Mouse (Mus musculus) limb, embryonic 14.5 days (tissue): ENCODE measurements around the gene Vps41. TPM values are rescaled to one million over a fixed set of nuclear protein-coding genes. Genes with fewer than 3 reads are reported as not detected.
A peak's percentile ranks its signal among the peaks of the same experiment; 100 is the strongest.

Experiments used
- ATAC-seq: fragments of 200-750 bp; cut with Nextera tagmentation; 2 replicates; pipeline ENCODE4 v1.8.0; 2017; ENCODE audit warnings: low read depth, moderate number of reproducible peaks, moderate TSS enrichment; ENCODE audit not compliant: low FRiP score
- DNase-seq: peaks from one replicate; pipeline ENCODE4 v3.0.0-alpha.2; 2015; ENCODE audit warnings: low spot score
- H3K27ac ChIP-seq: fragments of 300-500 bp; sonication (generic); replicated peaks from 2 replicates; pipeline ENCODE4 v1.5.1; 2014; ENCODE audit warnings: low read depth, mild to moderate bottlenecking, low read length, moderate library complexity, mixed read lengths
- H3K27me3 ChIP-seq: fragments of 300-500 bp; sonication (generic); 2 replicates; pipeline ENCODE4 v1.6.1; 2014; ENCODE audit warnings: low read length, mixed read lengths; ENCODE audit not compliant: control insufficient read depth, insufficient read depth
- H3K36me3 ChIP-seq: fragments of 300-500 bp; sonication (generic); 2 replicates; pipeline ENCODE4 v1.6.1; 2014; ENCODE audit warnings: mild to moderate bottlenecking, low read length, moderate library complexity, mixed read lengths; ENCODE audit not compliant: control insufficient read depth, insufficient read depth
- H3K4me1 ChIP-seq: fragments of 300-500 bp; sonication (generic); 2 replicates; pipeline ENCODE4 v1.6.1; 2014; ENCODE audit warnings: antibody characterized with exemption, low read length, mixed read lengths; ENCODE audit not compliant: control insufficient read depth, insufficient read depth
- H3K4me2 ChIP-seq: fragments of 300-500 bp; sonication (generic); replicated peaks from 2 replicates; pipeline ENCODE4 v1.6.1; 2014; ENCODE audit warnings: low read depth, mild to moderate bottlenecking, low read length, moderate library complexity; ENCODE audit not compliant: severe bottlenecking
- H3K4me3 ChIP-seq: fragments of 300-500 bp; sonication (generic); replicated peaks from 2 replicates; pipeline ENCODE4 v1.5.1; 2014; ENCODE audit warnings: low read length
- H3K9ac ChIP-seq: fragments of 300-500 bp; sonication (generic); 2 replicates; pipeline ENCODE4 v1.6.1; 2014; ENCODE audit warnings: mild to moderate bottlenecking, low read depth, low read length, moderate library complexity; ENCODE audit not compliant: severe bottlenecking
- H3K9me3 ChIP-seq: fragments of 300-500 bp; sonication (generic); 2 replicates; pipeline ENCODE4 v1.6.1; 2016; ENCODE audit warnings: low read length; ENCODE audit not compliant: control insufficient read depth
- POLR2A ChIP-seq: fragments of 200-500 bp; IDR thresholded peaks from 2 replicates; pipeline ENCODE4 v1.8.0; 2012; ENCODE audit warnings: inconsistent platforms, mild to moderate bottlenecking, moderate library complexity, borderline replicate concordance; ENCODE audit not compliant: insufficient read depth, insufficient read length; ENCODE audit errors: extremely low read depth
- WGBS: fragments of 180-500 bp; shearing (Covaris S2); extraction: QIAGEN DNeasy Blood & Tissue Kit; methylation state at CpG from one replicate; pipeline ENCODE4 v1.1.7; 2014; 5-methylcytosine and 5-hydroxymethylcytosine counted together
- polyA plus RNA-seq, 2 experiments: library from polyadenylated mRNA; depleted of rRNA in 1 of 2; stranded (reverse) in 1 of 2; unstranded in 1 of 2; fragments of >200 nt; fragmentation: Nextera tagmentation in 1 of 2; extraction: Ambion mirVana in 1 of 2; gene quantifications; 2 replicates each; pipeline versions ENCODE4 v1.2.1 to v1.2.3; 2012 to 2014

Gene Vps41
- polyA plus RNA-seq, 2 experiments = 39.8 to 68.5 TPM

DNA sequence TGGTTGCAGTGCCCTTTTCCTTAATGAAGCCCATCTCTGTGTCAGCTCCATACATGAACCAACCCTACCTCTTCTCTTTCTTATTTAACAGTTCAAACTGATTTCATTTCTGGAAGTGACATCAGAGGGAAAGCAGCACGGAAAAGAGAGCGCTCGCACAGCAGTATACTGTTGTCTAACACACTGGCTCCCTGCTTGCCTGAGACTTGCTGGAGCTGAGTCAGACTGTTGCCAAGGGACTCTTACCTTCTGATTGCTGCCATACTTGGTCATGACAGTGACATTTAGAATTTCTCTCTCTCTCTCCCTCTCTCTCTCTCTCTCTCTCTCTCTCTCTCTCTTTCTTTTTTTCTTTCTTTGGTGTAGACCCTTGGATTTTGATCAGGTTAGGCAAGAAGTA, 142.3 kb downstream of the Vps41 start:
- 94% methylated on average over 3 of the region's 3 CpGs for WGBS
- Histone ChIP-seq H3K4me2 (no peak overlapping the region), H3K9ac (no peak overlapping the region), H3K27ac (no peak overlapping the region), H3K9me3 (no peaks in the 10 kb centered on the region), H3K36me3 (peaks cover 11% of the 10 kb centered on the region), H3K4me3 (no peak overlapping the region), H3K4me1 (no peaks in the 10 kb centered on the region), H3K27me3 (no peaks in the 10 kb centered on the region)
- DNase-seq = no peak
- ATAC-seq = no peak
- no peak for TF ChIP-seq POLR2A

DNA sequence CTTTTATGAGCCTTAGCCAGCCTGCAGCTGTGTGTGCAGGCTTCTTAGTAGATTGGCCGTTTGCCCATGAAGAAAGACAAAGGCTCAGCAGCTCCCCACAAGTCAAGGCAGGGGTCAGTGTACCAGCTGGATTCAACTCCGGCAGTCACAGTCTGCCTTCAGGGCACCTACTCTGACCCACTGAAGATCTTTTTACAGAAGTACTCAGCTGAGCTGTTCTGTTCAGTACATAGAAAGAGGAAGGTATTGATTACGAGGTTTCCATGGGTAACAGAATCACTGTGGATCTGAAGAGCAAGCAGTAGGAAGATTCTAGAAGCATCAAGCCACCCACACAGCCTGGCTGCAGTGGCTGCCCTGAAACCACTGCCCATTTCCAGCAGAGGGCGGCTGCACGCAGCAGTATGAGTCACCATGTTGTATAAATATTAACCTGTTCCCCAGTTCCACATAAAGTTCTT, 151.0 kb downstream of the Vps41 start:
- Histone ChIP-seq H3K27me3 (no peaks in the 10 kb centered on the region), H3K36me3 (peaks cover 13% of the 10 kb centered on the region), H3K4me1 (0 out of 2 replicates have a peak, but pooled peaks cover 8% of the 10 kb centered on the region), H3K9ac (no peak overlapping the region), H3K27ac (0 out of 2 replicates have a peak overlapping the region, but pooled peaks have one; percentile 22), H3K9me3 (no peaks in the 10 kb centered on the region), H3K4me2 (no peak overlapping the region), H3K4me3 (no peak overlapping the region)
- TF ChIP-seq POLR2A = no peak
- WGBS = 18% methylated on average over 5 of the region's 5 CpGs
- DNase-seq = peak; percentile 70
- peak; percentile 89 for ATAC-seq

DNA sequence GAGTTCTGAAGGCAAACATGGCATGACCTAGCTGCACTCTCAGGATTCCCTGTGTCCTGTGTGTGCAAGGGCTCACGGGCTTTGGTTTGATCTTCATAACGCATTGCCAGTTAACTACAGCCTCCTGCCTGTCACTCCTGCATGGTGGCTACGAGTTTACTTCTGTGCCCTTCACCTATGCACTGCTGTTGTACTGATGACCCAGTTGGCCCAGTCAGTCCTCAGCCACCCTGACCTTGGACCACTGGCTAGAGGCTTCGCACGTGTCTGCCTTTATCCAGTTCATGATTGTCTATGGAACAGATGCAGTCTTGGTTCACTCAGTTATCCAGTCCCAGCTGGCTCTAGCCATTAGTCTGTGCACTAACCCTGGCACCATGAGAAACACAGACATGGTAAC, 151.7 kb downstream of the Vps41 start:
- TF ChIP-seq POLR2A = no peak
- no peak overlapping the region for H3K9ac ChIP-seq
- ATAC-seq = no peak

DNA sequence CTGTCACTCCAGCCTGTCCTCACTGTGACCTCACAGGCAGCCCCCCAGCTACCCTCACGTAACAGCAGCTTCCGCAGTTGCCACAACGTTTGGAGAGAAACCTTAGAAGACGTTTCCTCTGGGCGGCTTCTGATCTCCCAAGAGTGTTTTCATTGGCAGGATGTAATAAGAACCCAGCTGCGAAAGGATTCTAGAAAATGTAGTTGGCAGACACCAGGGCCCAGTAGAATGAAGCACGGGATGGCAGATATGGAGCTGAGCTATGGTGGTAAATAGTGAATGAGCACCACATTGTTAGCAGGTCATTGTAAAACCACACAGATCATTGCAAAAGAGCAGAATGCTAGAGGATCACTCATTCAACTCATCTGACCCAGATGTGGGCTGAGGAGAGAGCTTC, 158.2 kb downstream of the Vps41 start:
- no peak overlapping the region for H3K27ac ChIP-seq
- no peak overlapping the region for H3K4me3 ChIP-seq
- H3K27me3 ChIP-seq = no peaks in the 10 kb centered on the region
- no peak overlapping the region for H3K9ac ChIP-seq
- H3K9me3 ChIP-seq = no peaks in the 10 kb centered on the region
- no peak for TF ChIP-seq POLR2A
- peak; percentile 37; the same call in 1 of the 2 replicates for ATAC-seq
- peaks cover 9% of the 10 kb centered on the region; the same call in 1 of the 2 replicates for H3K4me1 ChIP-seq
- H3K4me2 ChIP-seq = no peak overlapping the region
- H3K36me3 ChIP-seq = no peaks in the 10 kb centered on the region
- WGBS = 19% methylated on average over 7 of the region's 7 CpGs
- DNase-seq = peak; percentile 26

More for the DNA sequence above, 151.7 kb downstream of the Vps41 start:
- Histone ChIP-seq H3K9me3 (no peaks in the 10 kb centered on the region), H3K4me2 (no peak overlapping the region), H3K36me3 (peaks cover 10% of the 10 kb centered on the region), H3K27ac (no peak overlapping the region), H3K4me3 (no peak overlapping the region), H3K27me3 (no peaks in the 10 kb centered on the region), H3K4me1 (0 out of 2 replicates have a peak, but pooled peaks cover 8% of the 10 kb centered on the region)
- WGBS = 92% methylated on average over 5 of the region's 5 CpGs
- DNase-seq = no peak

DNA sequence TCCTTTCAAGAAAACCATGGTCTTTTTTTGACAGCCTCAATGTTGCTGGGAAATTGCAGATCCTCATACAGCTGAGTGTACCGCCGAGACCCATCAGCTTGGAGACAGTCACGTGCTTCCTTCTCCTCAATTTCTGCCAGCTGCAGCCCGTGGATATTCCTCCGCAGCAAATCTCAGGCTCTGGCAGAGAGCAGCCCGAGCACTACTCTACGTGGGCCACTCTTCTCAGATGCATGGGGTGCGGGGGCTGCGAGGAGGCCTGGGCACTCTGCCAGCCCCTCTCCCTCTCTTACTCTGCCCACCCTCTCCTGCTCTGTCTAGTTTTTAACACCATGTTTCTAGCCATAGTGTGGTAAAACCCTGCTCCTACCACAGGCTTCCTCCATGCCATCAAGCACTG, 175.8 kb downstream of the Vps41 start:
- peaks cover 6% of the 10 kb centered on the region; the same call in 1 of the 2 replicates for H3K4me1 ChIP-seq
- H3K36me3 ChIP-seq = no peaks in the 10 kb centered on the region
- ATAC-seq (peak; percentile 50; the same call in 1 of the 2 replicates), DNase-seq (no peak)
- no peaks in the 10 kb centered on the region for H3K27me3 ChIP-seq
- no peak overlapping the region for H3K27ac ChIP-seq
- H3K9ac ChIP-seq = no peak overlapping the region
- no peak for TF ChIP-seq POLR2A
- no peaks in the 10 kb centered on the region for H3K9me3 ChIP-seq
- H3K4me2 ChIP-seq = no peak overlapping the region; the same call in 1 of the 2 replicates
- no peak overlapping the region for H3K4me3 ChIP-seq
- 39% methylated on average over 9 of the region's 9 CpGs for WGBS
